Mouse (Mus musculus): ENCODE data around the gene Ttll10. TPM values are rescaled to one million over a fixed set of nuclear protein-coding genes. Genes with fewer than 3 reads are reported as not detected.

Gene Ttll10
- polyA plus RNA-seq, 1 experiment: not detected

DNA sequence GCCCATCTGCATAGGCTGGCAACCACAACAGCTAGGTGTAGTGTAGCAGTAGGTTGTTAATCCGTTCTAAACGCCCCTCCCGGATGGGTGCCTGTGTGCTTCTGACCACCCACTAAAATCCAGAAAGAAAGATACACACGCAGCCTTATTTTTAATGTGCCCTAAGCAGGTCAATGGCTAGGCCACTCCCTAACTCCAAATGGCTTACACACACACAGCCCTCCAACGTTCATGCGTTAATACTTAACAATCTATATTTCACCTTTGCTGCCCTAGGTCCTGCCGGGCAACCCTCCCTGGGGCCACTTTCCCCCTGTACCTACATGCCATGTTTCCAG is 28.0 kb downstream of the Ttll10 start:
- Histone ChIP-seq H3K27ac (ENCODE audit: insufficient read depth, low read length) (peak overlapping the region; percentile 74; the same call in 1 of the 2 replicates), H3K4me3 (ENCODE audit: insufficient read depth, low read length) (peak overlapping the region; percentile 49), H3K4me1 (ENCODE audit: control insufficient read depth, insufficient read depth, low read length) (peaks cover 6% of the 10 kb centered on the region)
- no peak for TF ChIP-seq CTCF (IDR thresholded peaks at IDR 0.05; ENCODE audit: borderline replicate concordance, insufficient read depth, low read length)
- no peak for TF ChIP-seq POLR2A (IDR thresholded peaks at IDR 0.05; ENCODE audit: low read depth, low read length)

DNA sequence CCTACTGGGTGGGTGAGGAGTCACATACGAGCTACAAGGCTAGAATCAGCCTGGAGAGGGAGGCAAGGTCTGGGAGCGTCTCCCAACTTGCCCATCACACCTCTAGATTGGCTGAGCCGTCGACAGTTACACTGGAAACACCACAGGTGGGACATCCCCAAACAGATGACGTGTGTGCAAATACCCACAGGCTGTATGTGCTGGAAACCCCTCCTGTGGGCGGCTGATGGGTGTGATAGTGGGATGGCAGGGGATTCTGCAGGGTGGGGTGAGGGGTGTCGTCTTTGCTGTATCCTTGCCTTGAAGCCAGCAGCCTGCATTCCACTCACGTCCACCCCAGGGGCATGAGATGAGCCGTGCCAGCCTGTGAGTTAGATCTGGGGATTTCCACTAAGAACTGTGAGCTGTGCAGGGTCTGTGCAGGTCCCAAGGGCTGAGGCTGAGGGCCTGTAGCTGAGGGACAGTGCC is 28.5 kb downstream of the Ttll10 start:
- Histone ChIP-seq H3K4me3 (ENCODE audit: insufficient read depth, low read length) (peak overlapping the region; percentile 49), H3K4me1 (ENCODE audit: control insufficient read depth, insufficient read depth, low read length) (peaks cover 6% of the 10 kb centered on the region), H3K27ac (ENCODE audit: insufficient read depth, low read length) (no peak overlapping the region)

DNA sequence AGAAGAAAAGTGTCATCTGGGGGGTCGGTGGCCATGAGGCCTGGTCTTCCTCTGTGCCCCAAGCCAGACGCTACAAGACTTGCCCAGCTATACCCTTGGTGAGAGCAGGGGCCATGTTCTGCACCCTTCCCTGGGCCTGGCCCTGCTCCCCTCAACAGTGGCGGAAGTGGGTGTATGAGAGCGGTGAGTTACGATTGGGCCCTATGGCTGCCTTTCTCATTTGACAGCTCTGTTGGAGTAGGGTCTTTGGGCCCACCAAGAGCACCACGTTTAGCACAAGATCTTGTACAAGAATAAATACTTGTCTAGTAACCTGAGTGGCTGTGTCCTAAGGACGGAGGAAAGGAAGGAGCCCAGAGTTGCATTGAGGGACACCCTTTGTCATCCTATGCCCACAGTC is 30.6 kb downstream of the Ttll10 start:
- no peak for TF ChIP-seq POLR2A (IDR thresholded peaks at IDR 0.05; ENCODE audit: low read depth, low read length)
- TF ChIP-seq CTCF (IDR thresholded peaks at IDR 0.05; ENCODE audit: borderline replicate concordance, insufficient read depth, low read length): no peak
- no peak overlapping the region for H3K4me3 ChIP-seq (ENCODE audit: insufficient read depth, low read length)

More for the DNA sequence above, 28.5 kb downstream of the Ttll10 start:
- TF ChIP-seq POLR2A (IDR thresholded peaks at IDR 0.05; ENCODE audit: low read depth, low read length): no peak
- TF ChIP-seq CTCF (IDR thresholded peaks at IDR 0.05; ENCODE audit: borderline replicate concordance, insufficient read depth, low read length): no peak

DNA sequence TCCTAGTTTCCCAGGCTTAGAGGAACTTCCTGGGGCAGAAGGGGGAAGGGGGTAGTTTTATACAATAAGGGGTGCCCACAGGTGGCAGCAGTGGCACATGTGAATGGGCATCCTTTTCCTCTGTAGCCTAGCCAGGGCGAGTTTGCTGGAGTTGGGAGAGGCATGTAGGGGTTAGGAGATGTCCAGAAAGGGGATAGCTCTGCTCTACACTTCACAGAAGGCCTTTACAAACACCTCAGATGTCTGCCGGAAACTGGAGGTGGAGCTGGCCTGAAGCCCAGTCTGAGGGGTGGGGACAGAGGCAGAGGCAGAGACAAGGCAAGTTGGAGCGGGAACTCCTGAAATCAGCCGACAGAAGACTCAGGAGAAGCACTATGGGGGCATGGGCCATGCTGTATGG is 33.2 kb downstream of the Ttll10 start, which contains the start of gene Tnfrsf18:
TSS of gene Tnfrsf18 (plus strand) at position 152 of the 400 bp plus-strand sequence.
- no peak within 1 kb of the TSS for H3K27ac ChIP-seq (ENCODE audit: insufficient read depth, low read length)
- no peak for TF ChIP-seq CTCF (IDR thresholded peaks at IDR 0.05; ENCODE audit: borderline replicate concordance, insufficient read depth, low read length)
- no peak for TF ChIP-seq POLR2A (IDR thresholded peaks at IDR 0.05; ENCODE audit: low read depth, low read length)
- H3K4me3 ChIP-seq (ENCODE audit: insufficient read depth, low read length): no peak within 1 kb of the TSS
- H3K4me1 ChIP-seq (ENCODE audit: control insufficient read depth, insufficient read depth, low read length): peaks cover 3% of the 10 kb centered on the region

More for the DNA sequence above, 30.6 kb downstream of the Ttll10 start:
- peaks cover 6% of the 10 kb centered on the region for H3K4me1 ChIP-seq (ENCODE audit: control insufficient read depth, insufficient read depth, low read length)
- H3K27ac ChIP-seq (ENCODE audit: insufficient read depth, low read length): no peak overlapping the region

DNA sequence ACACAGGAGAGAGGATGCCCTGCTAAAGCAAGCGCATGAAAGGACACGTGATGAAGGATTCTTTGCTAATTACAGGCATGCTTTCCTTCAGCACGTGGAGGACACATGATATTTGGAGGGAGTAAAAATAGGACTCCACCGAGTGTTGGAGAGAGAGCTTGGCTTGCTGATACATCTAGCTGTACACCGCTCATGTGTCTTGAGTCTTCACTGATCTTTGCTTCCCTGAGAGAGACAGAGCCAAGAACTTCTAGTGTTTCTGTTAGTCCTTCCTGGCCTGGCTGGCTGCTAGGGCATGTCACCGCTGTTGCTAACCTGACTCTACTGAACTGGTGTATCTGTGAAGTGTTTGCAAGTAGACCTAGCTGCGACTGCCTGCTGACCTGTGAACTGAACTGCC is 35.0 kb downstream of the Ttll10 start:
- Histone ChIP-seq H3K4me1 (ENCODE audit: control insufficient read depth, insufficient read depth, low read length) (peaks cover 3% of the 10 kb centered on the region), H3K4me3 (ENCODE audit: insufficient read depth, low read length) (no peak overlapping the region), H3K27ac (ENCODE audit: insufficient read depth, low read length) (no peak overlapping the region)
- TF ChIP-seq POLR2A (IDR thresholded peaks at IDR 0.05; ENCODE audit: low read depth, low read length): no peak
- no peak for TF ChIP-seq CTCF (IDR thresholded peaks at IDR 0.05; ENCODE audit: borderline replicate concordance, insufficient read depth, low read length)

DNA sequence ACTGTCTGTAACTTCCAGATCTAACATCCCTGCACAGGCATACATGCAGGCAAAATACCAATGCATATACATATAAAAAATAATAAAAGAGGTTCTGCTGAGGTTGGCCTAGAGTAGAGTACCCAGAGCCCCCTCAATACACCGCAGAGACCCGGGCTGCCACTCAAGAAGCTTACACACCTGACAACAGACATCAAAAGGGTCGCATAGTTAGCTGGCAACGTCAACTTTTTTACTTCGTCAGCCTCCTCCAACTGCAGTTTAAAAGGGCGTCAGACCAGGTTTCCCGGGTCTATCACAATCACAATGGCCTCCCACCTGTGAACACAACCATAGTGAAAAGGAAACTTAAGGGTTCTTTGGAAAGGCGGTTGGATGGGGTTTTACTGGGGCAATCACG is 35.7 kb downstream of the Ttll10 start:
- Histone ChIP-seq H3K27ac (ENCODE audit: insufficient read depth, low read length) (no peak overlapping the region), H3K4me3 (ENCODE audit: insufficient read depth, low read length) (no peak overlapping the region), H3K4me1 (ENCODE audit: control insufficient read depth, insufficient read depth, low read length) (peaks cover 3% of the 10 kb centered on the region)
- TF ChIP-seq POLR2A (IDR thresholded peaks at IDR 0.05; ENCODE audit: low read depth, low read length): no peak
- no peak for TF ChIP-seq CTCF (IDR thresholded peaks at IDR 0.05; ENCODE audit: borderline replicate concordance, insufficient read depth, low read length)

DNA sequence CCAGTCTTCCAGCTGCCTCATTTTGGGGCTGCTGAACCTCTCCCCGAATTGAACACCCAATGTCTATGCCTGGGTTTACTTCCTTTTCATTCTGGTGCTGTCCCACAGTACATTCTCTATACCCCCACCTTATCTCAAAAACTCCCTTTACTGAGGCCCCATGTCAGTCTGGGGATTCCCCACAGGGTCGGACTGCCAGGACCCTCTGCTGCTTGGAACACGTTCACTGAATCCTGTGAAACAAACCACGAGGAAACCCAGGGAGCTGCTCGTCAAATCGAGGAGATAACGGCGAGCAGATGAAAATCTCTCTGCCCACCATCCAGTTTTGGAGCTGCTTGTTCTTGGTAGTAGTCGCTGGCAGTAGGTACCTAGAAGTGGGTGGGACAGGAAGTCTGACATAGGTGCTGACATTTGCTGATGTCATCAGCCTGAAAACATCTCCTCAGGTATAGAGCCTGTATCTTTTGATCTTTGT is 37.2 kb downstream of the Ttll10 start:
- Histone ChIP-seq H3K27ac (ENCODE audit: insufficient read depth, low read length) (no peak overlapping the region), H3K4me3 (ENCODE audit: insufficient read depth, low read length) (no peak overlapping the region), H3K4me1 (ENCODE audit: control insufficient read depth, insufficient read depth, low read length) (peaks cover 3% of the 10 kb centered on the region)
- TF ChIP-seq POLR2A (IDR thresholded peaks at IDR 0.05; ENCODE audit: low read depth, low read length): no peak
- TF ChIP-seq CTCF (IDR thresholded peaks at IDR 0.05; ENCODE audit: borderline replicate concordance, insufficient read depth, low read length): no peak

DNA sequence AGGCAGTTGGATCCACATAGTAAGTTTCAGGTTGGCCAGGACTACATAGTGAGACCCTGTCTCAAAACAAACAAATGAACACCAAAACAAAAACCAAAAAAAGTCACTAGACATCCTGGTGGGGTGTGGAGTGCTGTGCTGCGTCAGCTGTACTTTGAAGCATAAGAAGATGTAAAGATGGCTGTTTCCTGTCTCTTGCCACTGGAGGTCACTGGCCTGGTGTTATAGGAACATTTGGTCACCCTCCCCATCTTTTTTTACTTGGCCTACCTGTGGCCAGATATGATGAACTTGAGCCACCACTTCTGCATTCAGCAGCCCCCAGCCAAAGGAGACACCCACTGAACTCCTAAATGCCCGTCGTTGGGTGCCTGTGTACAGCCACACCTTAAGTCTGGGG is 37.8 kb downstream of the Ttll10 start:
- Histone ChIP-seq H3K4me1 (ENCODE audit: control insufficient read depth, insufficient read depth, low read length) (peaks cover 2% of the 10 kb centered on the region), H3K27ac (ENCODE audit: insufficient read depth, low read length) (no peak overlapping the region), H3K4me3 (ENCODE audit: insufficient read depth, low read length) (no peak overlapping the region)
- TF ChIP-seq POLR2A (IDR thresholded peaks at IDR 0.05; ENCODE audit: low read depth, low read length) (no peak), CTCF (IDR thresholded peaks at IDR 0.05; ENCODE audit: borderline replicate concordance, insufficient read depth, low read length) (no peak)

DNA sequence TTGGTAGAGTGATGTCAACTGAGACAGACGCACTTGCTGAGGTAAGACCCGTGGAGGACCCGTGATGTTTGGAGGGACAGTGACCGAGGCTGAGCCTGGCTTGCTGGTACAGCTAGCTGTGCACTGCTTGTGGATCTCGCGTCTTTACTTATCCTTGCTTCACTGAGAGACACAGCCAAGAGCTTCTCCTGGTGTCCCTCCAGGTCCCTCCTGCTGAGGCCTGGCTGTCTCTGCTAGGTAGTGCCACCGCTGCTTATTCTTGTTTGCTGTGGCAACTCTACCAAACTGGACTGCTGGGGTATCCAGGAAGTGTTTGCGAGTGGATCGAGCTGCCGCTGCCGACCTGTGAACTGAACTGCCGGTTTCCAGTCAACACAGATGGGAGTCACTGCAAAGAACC is 39.4 kb downstream of the Ttll10 start:
- Histone ChIP-seq H3K4me1 (ENCODE audit: control insufficient read depth, insufficient read depth, low read length) (no peaks in the 10 kb centered on the region), H3K4me3 (ENCODE audit: insufficient read depth, low read length) (no peak overlapping the region), H3K27ac (ENCODE audit: insufficient read depth, low read length) (no peak overlapping the region)
- TF ChIP-seq POLR2A (IDR thresholded peaks at IDR 0.05; ENCODE audit: low read depth, low read length) (no peak), CTCF (IDR thresholded peaks at IDR 0.05; ENCODE audit: borderline replicate concordance, insufficient read depth, low read length) (no peak)

DNA sequence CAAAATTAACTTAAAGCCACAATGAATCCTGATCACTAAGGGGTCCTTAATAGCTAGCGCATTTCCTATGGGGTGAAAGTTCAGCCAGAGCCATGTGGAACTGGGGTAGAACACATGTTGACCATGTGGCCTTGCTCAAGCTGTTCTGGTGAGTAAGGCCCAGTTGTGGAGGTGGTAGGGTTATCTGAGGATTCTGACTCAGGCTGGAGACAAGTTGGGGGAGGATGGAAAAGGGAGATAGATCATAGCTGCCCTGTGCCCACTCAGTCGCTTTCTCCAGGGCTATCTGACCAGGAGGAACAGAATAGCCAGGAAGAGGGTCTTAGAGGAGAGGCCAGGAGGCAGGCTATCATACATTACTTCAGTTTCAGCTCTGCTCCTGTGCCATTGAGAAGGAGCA is 44.8 kb downstream of the Ttll10 start:
- Histone ChIP-seq H3K27ac (ENCODE audit: insufficient read depth, low read length) (no peak overlapping the region), H3K4me3 (ENCODE audit: insufficient read depth, low read length) (no peak overlapping the region), H3K4me1 (ENCODE audit: control insufficient read depth, insufficient read depth, low read length) (no peaks in the 10 kb centered on the region)
- TF ChIP-seq CTCF (IDR thresholded peaks at IDR 0.05; ENCODE audit: borderline replicate concordance, insufficient read depth, low read length) (no peak), POLR2A (IDR thresholded peaks at IDR 0.05; ENCODE audit: low read depth, low read length) (no peak)

All from embryonic fibroblast, embryonic 13.5 days (primary cell).